Mouse (Mus musculus) bone marrow, adult 2 months (tissue): Measurements from ENCODE around the gene Bcl11a. TPM values are rescaled to one million over a fixed set of nuclear protein-coding genes. Genes with fewer than 3 reads are reported as not detected.

Experiments used
- H3K27ac ChIP-seq: fragments of 200-500 bp; 2 replicates; pipeline ENCODE4 v1.5.1; 2012; ENCODE audit warnings: low read depth, mild to moderate bottlenecking, control low read depth, inconsistent platforms, low read length; ENCODE audit not compliant: control insufficient read depth, poor library complexity, insufficient read depth
- H3K4me1 ChIP-seq: fragments of 200-500 bp; 2 replicates; pipeline ENCODE4 v1.6.1; 2011; ENCODE audit warnings: low read length; ENCODE audit not compliant: control insufficient read depth, insufficient read depth
- H3K4me3 ChIP-seq: fragments of 200-500 bp; replicated peaks from 2 replicates; pipeline ENCODE3; 2011; ENCODE audit warnings: mild to moderate bottlenecking, low read depth, low read length, control low read depth; ENCODE audit not compliant: control insufficient read depth
- CTCF ChIP-seq: fragments of 200-500 bp; IDR thresholded peaks from 2 replicates; pipeline ENCODE4 v1.5.1; 2011; ENCODE audit warnings: low read length, control low read depth; ENCODE audit not compliant: control insufficient read depth, insufficient read depth
- POLR2A ChIP-seq: fragments of 200-500 bp; IDR thresholded peaks from 2 replicates; pipeline ENCODE4 v1.6.1; 2011; ENCODE audit warnings: low read depth, mild to moderate bottlenecking, control low read depth, low read length, borderline replicate concordance; ENCODE audit not compliant: control insufficient read depth
- WGBS: fragments of 180-500 bp; shearing (Covaris S2); methylation state at CpG from one replicate; pipeline ENCODE4 v1.1.7; 2018; 5-methylcytosine and 5-hydroxymethylcytosine counted together
- polyA plus RNA-seq: library from polyadenylated mRNA; stranded (reverse); fragments of >200 nt; gene quantifications from 2 replicates; pipeline ENCODE4 v1.2.4, GENCODE M21; 2011; ENCODE audit warnings: low replicate concordance; ENCODE audit not compliant: missing spikeins, insufficient read depth, insufficient read length

Gene Bcl11a
- polyA plus RNA-seq, 1 experiment = 23.5 TPM

DNA sequence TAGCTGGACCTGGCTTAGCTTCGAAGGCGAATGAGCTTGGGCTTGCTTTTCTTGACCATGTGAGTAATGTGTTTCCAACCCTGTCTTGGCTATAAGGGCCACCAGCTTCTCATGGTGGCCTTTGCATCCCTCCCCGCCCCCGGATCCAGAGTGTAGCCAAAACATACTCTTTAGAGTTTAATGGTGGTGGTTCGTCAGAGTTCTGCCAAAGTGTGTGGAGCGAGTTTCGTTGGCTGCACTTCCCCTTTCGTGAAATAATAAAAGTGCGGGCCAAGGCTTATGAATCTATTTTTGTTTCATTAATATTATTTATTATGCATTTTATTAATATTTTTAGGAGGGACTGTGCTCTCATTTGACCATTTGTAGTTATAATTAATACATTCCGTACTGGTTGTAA is 21.4 kb downstream of the Bcl11a start:
- WGBS = 31% methylated on average over 10 of the region's 10 CpGs
- Histone ChIP-seq H3K4me1 (peaks cover 10% of the 10 kb centered on the region), H3K27ac (no peak overlapping the region), H3K4me3 (no peak overlapping the region)
- TF ChIP-seq POLR2A = no peak
- TF ChIP-seq CTCF = no peak

DNA sequence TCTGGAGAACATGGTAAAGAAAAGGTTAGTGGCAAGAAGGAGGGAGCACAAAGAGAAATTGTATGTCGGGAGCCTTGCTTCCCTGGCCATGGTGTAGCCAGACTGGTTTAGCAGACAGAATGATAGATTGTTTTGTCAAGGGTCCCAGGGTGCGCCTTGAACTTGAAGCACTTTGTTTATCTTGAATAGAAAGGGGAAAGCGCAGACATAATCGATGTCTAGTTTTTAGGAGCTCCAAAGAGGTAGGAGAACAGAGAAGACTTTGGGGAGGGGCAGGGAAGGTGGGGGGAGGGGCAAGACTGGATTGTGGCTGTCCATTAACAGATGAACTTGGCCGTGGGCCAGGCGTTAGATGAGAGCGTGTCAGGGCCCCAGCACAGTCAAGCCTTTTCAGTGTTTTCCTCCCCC is 22.0 kb downstream of the Bcl11a start:
- 35% methylated on average over 7 of the region's 7 CpGs for WGBS

DNA sequence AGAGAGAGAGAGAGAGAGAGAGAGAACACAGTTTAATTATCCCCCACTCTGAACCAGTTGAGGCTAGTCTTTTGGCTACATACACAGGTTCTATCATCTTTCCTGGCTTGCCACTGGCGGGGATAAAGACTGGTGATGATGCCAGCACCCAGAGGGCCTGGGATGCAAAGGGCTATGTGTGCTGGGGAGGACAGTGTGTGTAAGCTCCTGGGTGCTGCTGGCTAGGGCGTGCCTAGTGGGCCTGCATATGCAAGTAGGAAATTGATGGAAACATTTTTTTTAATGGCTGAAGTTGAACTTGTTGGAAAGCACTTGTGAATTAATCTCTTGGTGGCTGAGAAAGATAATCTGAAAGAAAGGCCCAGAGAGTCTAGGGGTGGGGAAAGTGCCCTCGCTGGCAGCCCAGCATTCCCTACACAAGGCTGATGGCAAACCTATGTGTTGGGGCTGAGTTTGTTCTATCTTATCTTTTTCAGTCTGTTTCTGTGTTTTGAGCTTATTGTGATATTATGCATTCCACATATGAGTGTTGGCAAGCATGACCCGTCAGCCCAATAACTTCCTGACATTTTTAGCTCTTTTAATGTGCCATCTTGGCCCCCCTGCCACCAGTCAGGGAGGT is 22.7 kb downstream of the Bcl11a start:
- Histone ChIP-seq H3K4me1 (peaks cover 10% of the 10 kb centered on the region), H3K4me3 (no peak overlapping the region), H3K27ac (peak overlapping the region; percentile 55)
- TF ChIP-seq POLR2A (no peak), CTCF (no peak)
- WGBS = 56% methylated on average over 4 of the region's 4 CpGs

More for the DNA sequence above, 22.0 kb downstream of the Bcl11a start:
- no peak overlapping the region for H3K4me3 ChIP-seq
- TF ChIP-seq CTCF (no peak), POLR2A (no peak)
- H3K4me1 ChIP-seq = peaks cover 10% of the 10 kb centered on the region
- H3K27ac ChIP-seq = no peak overlapping the region

DNA sequence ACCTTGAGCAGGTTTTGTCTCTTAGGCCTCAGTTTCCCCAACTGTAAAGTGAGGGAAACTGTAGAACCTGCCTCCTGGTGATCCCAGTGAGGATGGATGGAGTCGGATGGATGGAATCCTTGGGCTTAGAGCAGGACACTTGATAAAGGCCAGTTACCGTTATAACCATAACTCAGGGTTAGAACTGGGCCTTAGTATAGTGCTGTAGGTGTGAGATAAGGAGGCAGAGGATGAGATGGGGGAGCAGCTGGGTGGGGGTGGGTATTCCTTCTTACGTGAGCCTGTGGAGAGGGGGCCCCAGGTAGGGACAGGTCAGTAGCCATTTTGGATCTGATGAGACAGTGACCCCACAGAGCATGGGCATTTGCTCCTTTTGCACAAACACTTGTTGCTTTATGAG is 23.8 kb downstream of the Bcl11a start:
- H3K4me3 ChIP-seq = no peak overlapping the region
- H3K4me1 ChIP-seq = peaks cover 10% of the 10 kb centered on the region
- 56% methylated on average over 3 of the region's 3 CpGs for WGBS
- H3K27ac ChIP-seq = peak overlapping the region; percentile 22; the same call in 1 of the 2 replicates
- TF ChIP-seq CTCF (no peak), POLR2A (no peak)

DNA sequence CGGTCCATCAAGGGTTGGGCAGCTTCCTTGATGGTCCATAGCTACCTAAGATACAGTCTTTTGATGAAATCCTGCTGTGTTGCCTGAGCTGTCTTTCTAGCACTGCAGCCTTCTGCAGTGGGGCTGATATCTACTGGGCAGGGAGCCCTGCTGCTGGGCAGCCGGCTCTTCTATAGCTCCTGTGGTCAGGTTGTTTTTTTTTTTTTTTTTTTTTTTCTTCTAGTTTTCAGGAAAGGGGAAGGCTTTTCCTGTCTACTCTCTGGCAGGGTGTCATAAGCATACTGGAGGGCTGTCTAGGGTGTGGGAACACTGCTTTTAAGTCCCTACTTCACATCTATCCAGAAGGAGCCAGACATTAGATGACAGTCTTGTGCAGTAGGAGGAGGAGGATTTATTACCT is 24.5 kb downstream of the Bcl11a start:
- TF ChIP-seq POLR2A (no peak), CTCF (no peak)
- 46% methylated on average over 2 of the region's 2 CpGs for WGBS
- Histone ChIP-seq H3K4me1 (peaks cover 11% of the 10 kb centered on the region), H3K27ac (no peak overlapping the region), H3K4me3 (no peak overlapping the region)

DNA sequence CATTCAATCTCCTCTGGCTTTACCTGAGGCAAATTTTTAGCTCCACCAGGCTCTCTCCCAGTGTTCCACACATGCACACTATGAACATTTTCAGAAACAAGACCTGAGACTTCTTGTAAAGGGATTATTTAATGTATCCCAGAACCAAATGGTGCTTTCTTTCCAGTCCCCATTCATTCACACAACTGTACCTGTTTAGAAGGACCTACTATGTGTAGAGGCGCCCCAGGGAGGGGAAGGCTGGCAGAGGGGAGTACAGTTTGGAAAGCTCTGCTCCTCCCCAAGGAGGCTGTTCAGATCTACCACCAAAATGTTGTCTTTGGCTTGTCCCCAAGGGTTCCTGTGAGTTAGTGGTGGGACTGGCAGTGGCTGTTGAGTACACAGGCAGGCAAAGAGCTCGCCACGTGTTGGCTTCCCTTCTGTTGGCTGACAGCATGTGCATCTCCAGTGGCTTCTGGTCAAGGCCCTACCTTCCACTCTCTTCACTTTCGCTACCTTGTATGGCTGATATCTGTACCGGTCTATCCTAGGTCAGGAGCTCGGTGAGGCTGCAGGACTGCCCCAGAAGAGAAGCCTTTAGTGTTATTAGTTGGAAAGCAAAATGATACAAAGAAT is 25.4 kb downstream of the Bcl11a start:
- Histone ChIP-seq H3K27ac (no peak overlapping the region), H3K4me1 (peaks cover 12% of the 10 kb centered on the region), H3K4me3 (no peak overlapping the region)
- TF ChIP-seq CTCF = no peak
- TF ChIP-seq POLR2A = no peak
- WGBS = 59% methylated on average over 6 of the region's 6 CpGs

DNA sequence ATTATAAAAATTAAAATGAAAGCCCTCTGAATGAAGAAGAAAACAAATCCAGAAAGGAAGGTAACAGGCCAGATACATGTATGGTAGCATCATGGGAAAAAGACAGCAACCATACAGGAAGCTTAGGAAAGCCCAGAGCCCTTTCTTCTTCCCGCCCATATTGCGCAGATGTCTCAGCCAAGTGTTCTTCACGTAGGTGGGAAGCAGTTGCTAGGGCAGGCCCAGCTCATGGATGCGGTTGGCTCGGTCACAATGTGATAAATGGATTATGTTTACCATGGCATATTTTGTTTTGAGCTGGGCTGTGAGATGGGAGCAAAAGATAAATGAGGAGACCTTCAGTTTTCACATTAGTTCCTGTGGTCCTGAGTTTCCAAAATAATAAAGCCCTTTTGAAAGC is 29.6 kb downstream of the Bcl11a start:
- H3K4me3 ChIP-seq = no peak overlapping the region
- H3K27ac ChIP-seq = no peak overlapping the region
- TF ChIP-seq CTCF = no peak
- no peak for TF ChIP-seq POLR2A
- 62% methylated on average over 5 of the region's 5 CpGs for WGBS
- H3K4me1 ChIP-seq = peaks cover 4% of the 10 kb centered on the region

DNA sequence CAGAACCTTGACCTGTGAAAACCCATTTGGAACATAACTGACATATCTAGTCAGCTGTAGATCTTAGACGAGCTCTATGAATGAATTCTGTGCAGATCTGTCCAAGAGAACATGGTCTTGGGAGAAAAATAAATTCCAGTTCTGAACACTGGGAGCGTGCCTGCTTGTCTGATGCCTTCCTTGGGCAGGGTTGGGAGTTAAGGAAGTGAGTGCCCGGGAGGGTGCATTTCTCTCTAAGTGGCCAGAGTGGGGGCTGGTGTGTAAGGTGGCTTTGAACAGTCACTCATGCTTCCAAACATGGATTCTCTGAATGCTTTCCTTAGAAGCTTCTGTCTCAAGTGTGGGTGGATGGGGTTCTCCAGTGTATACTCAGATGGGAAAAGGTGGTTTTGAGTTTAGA is 31.1 kb downstream of the Bcl11a start:
- H3K4me3 ChIP-seq = no peak overlapping the region
- peaks cover 2% of the 10 kb centered on the region for H3K4me1 ChIP-seq
- H3K27ac ChIP-seq = no peak overlapping the region
- no peak for TF ChIP-seq CTCF
- no peak for TF ChIP-seq POLR2A
- 66% methylated on average over 3 of the region's 3 CpGs for WGBS
